Mouse (Mus musculus) heart, adult 10 weeks (tissue): ENCODE data around the gene Snapc1. TPM values are rescaled to one million over a fixed set of nuclear protein-coding genes. Genes with fewer than 3 reads are reported as not detected.

Experiments used
- polyA plus RNA-seq: library from polyadenylated mRNA; stranded (reverse); fragments of 350-450 nt; fragmentation: Illumina TruSeq; extraction: RNeasy Lipid Tissue Mini Kit (QIAGEN cat#74804); gene quantifications from one replicate; pipeline ENCODE4 v1.2.3, GENCODE M21; 2014; ENCODE audit warnings: low read depth, low replicate concordance

Gene Snapc1
- 11.3 TPM for polyA plus RNA-seq

GRCm38 (mm10) chr12:73964291-73965281 lies at the start of gene Snapc1:
Gene Snapc1, plus strand, starts transcription at chr12:73964481.

DNA sequence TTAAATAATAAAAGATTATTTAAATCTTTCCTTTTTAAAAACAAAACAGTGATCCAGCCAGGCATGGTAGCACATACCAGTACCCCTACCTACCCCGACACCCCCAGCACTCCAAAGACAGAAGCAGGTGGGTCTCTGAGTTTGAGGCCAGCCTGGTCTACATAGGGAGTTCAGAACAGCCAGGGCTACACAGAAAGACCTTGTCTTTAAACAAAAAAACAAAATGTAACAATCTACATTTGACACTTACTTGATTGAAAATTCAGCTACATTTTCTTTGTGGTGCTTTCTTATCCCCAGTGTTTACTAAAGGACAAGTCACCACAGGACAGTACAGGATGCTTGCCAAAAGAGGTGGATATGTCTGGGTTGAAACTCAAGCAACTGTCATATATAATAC lies 26.9 kb upstream of the Snapc1 start, which contains the start of gene Gm49321:
Gene Gm49321 (plus strand): TSS at position 301 of the 400 bp plus-strand sequence.

GRCm38 (mm10) chr12:73997297-73998127 lies 33.2 kb downstream of the Snapc1 start, which contains the start of gene Syt16:
Gene Syt16, plus strand, starts transcription at chr12:73997661.

Other genes with a start within 250 kb of the Snapc1 start
- gene Hif1a, start 63.1 kb upstream of the Snapc1 start, polyA plus RNA-seq = 44.4 TPM
- not detected for gene Gm49321, start 26.8 kb upstream of the Snapc1 start, polyA plus RNA-seq
- not detected for gene Syt16, start 33.2 kb downstream of the Snapc1 start, polyA plus RNA-seq